Mouse (Mus musculus) kidney, adult 2 months (tissue): ENCODE results near the gene Lce1c.

Source experiments
- CTCF ChIP-seq: fragments of 200-500 bp; conservative IDR thresholded peaks from 2 replicates; pipeline ENCODE4 v1.5.1; 2011; ENCODE audit warnings: low read depth, mild to moderate bottlenecking, control low read depth, low read length, moderate library complexity, mixed read lengths; ENCODE audit not compliant: insufficient read depth, insufficient read length
- POLR2A ChIP-seq: fragments of 200-500 bp; IDR thresholded peaks from one replicate; pipeline ENCODE4 v1.6.1; 2011; ENCODE audit warnings: low read depth, low read length, control low read depth

DNA sequence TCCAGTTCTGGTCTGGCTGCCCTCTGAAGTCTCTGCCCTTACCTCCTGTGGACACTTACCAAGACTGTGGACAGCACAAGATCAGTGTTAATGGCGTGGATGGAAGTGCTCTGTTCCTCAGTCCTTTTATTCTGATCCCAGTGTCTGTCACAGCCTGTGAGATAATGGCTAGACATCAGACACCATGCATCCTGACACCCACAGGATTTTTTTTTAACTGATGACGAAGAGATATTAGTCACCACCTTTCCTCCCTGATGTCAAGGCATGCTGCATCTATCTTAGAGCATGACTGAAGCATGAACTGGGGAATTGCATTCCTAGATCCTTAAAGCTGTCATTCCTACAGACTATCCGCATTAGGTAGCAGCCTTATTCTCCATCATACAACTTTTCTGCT lies 41.2 kb downstream of the Lce1c start, which contains the start of gene Lce1f:
- TF ChIP-seq CTCF (no peak), POLR2A (no peak)
